ENCODE assay signal across 10 mouse cellular contexts in genomic region chr5:111180091-111181053, GRCm38 (mm10).
DNase-seq lines count a peak whose midpoint lies in the region; ATAC-seq lines count a peak whose summit lies in the region.
"Had no signal": no experiment of that assay in that cellular context is flagged by ENCODE, and none has a peak within 500 bp of the region (broad histone marks: within the 10 kb centered on the region; RNA-seq: fewer than 3 reads in every experiment).

No protein-coding gene starts in this region.

- H3K27ac ChIP-seq in heart, embryonic 11.5 days (ENCODE audit: low read depth, low read length) = no peak overlapping the region
- 0 out of 2 replicates have a peak overlapping the region, but pooled peaks have one; percentile 36 for H3K27ac ChIP-seq in embryonic facial prominence, embryonic 15.5 days (replicated peaks)
- H3K27ac ChIP-seq in intestine, embryonic 16.5 days (ENCODE audit: low read length) = peak overlapping the region; percentile 5; the same call in 1 of the 2 replicates
- H3K27ac ChIP-seq in midbrain, embryonic 15.5 days = peak overlapping the region; percentile 77
- H3K27ac ChIP-seq: liver, embryonic 14.5 days had no signal

- ATAC-seq in heart, embryonic 11.5 days (replicated peaks; ENCODE audit: insufficient number of reproducible peaks, low FRiP score, low TSS enrichment) = no peak
- ATAC-seq in embryonic facial prominence, embryonic 15.5 days (ENCODE audit: insufficient number of reproducible peaks, low FRiP score, low TSS enrichment, low read depth) = no peak
- ATAC-seq in intestine, embryonic 16.5 days = peak; percentile 27
- ATAC-seq in midbrain, embryonic 15.5 days (replicated peaks) = peak; percentile 45; the same call in 1 of the 2 replicates

- no peak overlapping the region for H3K4me2 ChIP-seq in heart, embryonic 11.5 days
- no peak overlapping the region for H3K4me2 ChIP-seq in embryonic facial prominence, embryonic 15.5 days (replicated peaks)
- H3K4me2 ChIP-seq in intestine, embryonic 16.5 days (ENCODE audit: low read depth, low read length) = no peak overlapping the region
- no peak overlapping the region for H3K4me2 ChIP-seq in midbrain, embryonic 15.5 days

- H3K9ac ChIP-seq in heart, embryonic 11.5 days (ENCODE audit: low read depth, low read length) = no peak overlapping the region
- no peak overlapping the region for H3K9ac ChIP-seq in embryonic facial prominence, embryonic 15.5 days
- H3K9ac ChIP-seq in intestine, embryonic 16.5 days (ENCODE audit: low read depth, low read length) = 0 out of 2 replicates have a peak overlapping the region, but pooled peaks have one; percentile 26
- no peak overlapping the region for H3K9ac ChIP-seq in midbrain, embryonic 15.5 days
- H3K9ac ChIP-seq: liver, embryonic 14.5 days had no signal

- intact Hi-C loops in left cerebral cortex, postnatal 4 days (cut with DNase I) = no loop called here

- H3K36me3 ChIP-seq in heart, embryonic 11.5 days (ENCODE audit: control insufficient read depth, insufficient read depth, low read length) = no peaks in the 10 kb centered on the region
- H3K36me3 ChIP-seq in embryonic facial prominence, embryonic 15.5 days = peaks cover 14% of the 10 kb centered on the region; the same call in 1 of the 2 replicates
- no peaks in the 10 kb centered on the region for H3K36me3 ChIP-seq in intestine, embryonic 16.5 days (ENCODE audit: control insufficient read depth, insufficient read depth, low read length)
- H3K36me3 ChIP-seq in midbrain, embryonic 15.5 days (replicated peaks) = no peaks in the 10 kb centered on the region

- no peak overlapping the region for H3K4me3 ChIP-seq in heart, embryonic 11.5 days (ENCODE audit: low read depth, low read length)
- no peak overlapping the region for H3K4me3 ChIP-seq in embryonic facial prominence, embryonic 15.5 days (replicated peaks)
- no peak overlapping the region for H3K4me3 ChIP-seq in intestine, embryonic 16.5 days (ENCODE audit: low read length)
- no peak overlapping the region for H3K4me3 ChIP-seq in midbrain, embryonic 15.5 days

- DNase-seq in heart, postnatal 4 days = peak; percentile 46
- DNase-seq in urinary bladder, adult 18-20 months (ENCODE audit: low spot score in 2 of 2) = no peak
- DNase-seq in adrenal gland, postnatal 25 days = no peak
- no peak for DNase-seq in left cerebral cortex, postnatal 4 days
- DNase-seq: cerebellum, adult 9-10 months had no signal

- H3K4me1 ChIP-seq in heart, embryonic 11.5 days (ENCODE audit: control insufficient read depth, insufficient read depth, low read length) = peaks cover 6% of the 10 kb centered on the region
- peaks cover 37% of the 10 kb centered on the region for H3K4me1 ChIP-seq in embryonic facial prominence, embryonic 15.5 days
- H3K4me1 ChIP-seq in intestine, embryonic 16.5 days (ENCODE audit: control insufficient read depth, insufficient read depth, low read length) = peaks cover 44% of the 10 kb centered on the region
- peaks cover 63% of the 10 kb centered on the region for H3K4me1 ChIP-seq in midbrain, embryonic 15.5 days

- WGBS in heart, embryonic 11.5 days (ENCODE audit: insufficient replicate concordance) = 76% methylated on average over 25 of the region's 25 CpGs
- WGBS in embryonic facial prominence, embryonic 15.5 days = 52% methylated on average over 25 of the region's 25 CpGs
- WGBS in intestine, embryonic 16.5 days = 44% methylated on average over 25 of the region's 25 CpGs
- WGBS in midbrain, embryonic 15.5 days = 39% methylated on average over 25 of the region's 25 CpGs

- H3K9me3 ChIP-seq in heart, embryonic 11.5 days (replicated peaks; ENCODE audit: control insufficient read depth, low read length) = no peaks in the 10 kb centered on the region
- H3K9me3 ChIP-seq in embryonic facial prominence, embryonic 15.5 days (replicated peaks) = no peaks in the 10 kb centered on the region
- no peaks in the 10 kb centered on the region for H3K9me3 ChIP-seq in intestine, embryonic 16.5 days (ENCODE audit: control insufficient read depth, low read length)
- no peaks in the 10 kb centered on the region for H3K9me3 ChIP-seq in midbrain, embryonic 15.5 days

- no peaks in the 10 kb centered on the region for H3K27me3 ChIP-seq in heart, embryonic 11.5 days (ENCODE audit: control insufficient read depth, insufficient read depth, low read length)
- no peaks in the 10 kb centered on the region for H3K27me3 ChIP-seq in embryonic facial prominence, embryonic 15.5 days
- no peaks in the 10 kb centered on the region for H3K27me3 ChIP-seq in intestine, embryonic 16.5 days (replicated peaks; ENCODE audit: control insufficient read depth, insufficient read depth, low read length)
- H3K27me3 ChIP-seq in midbrain, embryonic 15.5 days (replicated peaks) = no peaks in the 10 kb centered on the region

Comparison
In these comparisons a context has a peak if more than half of its experiments do, and no peak if none do; other contexts are left out.
1. ATAC-seq: peak in intestine, embryonic 16.5 days (single experiment) and midbrain, embryonic 15.5 days (single experiment); none in heart, embryonic 11.5 days (single experiment) and embryonic facial prominence, embryonic 15.5 days (single experiment).